Mouse (Mus musculus) E14TG2a.4 (cell line): ENCODE data around the gene Ndufa4l2.

ENCODE experiments used
- CTCF ChIP-seq: conservative IDR thresholded peaks from 2 replicates; pipeline ENCODE4 v1.5.1; 2014; ENCODE audit warnings: low read length
- NANOG ChIP-seq: IDR thresholded peaks from 2 replicates; pipeline ENCODE4 v1.6.1; 2014; ENCODE audit warnings: borderline replicate concordance, low read length, mixed read lengths
- POU5F1 ChIP-seq: IDR thresholded peaks from 2 replicates; pipeline ENCODE4 v1.6.1; 2014; ENCODE audit warnings: low read length, borderline replicate concordance

DNA sequence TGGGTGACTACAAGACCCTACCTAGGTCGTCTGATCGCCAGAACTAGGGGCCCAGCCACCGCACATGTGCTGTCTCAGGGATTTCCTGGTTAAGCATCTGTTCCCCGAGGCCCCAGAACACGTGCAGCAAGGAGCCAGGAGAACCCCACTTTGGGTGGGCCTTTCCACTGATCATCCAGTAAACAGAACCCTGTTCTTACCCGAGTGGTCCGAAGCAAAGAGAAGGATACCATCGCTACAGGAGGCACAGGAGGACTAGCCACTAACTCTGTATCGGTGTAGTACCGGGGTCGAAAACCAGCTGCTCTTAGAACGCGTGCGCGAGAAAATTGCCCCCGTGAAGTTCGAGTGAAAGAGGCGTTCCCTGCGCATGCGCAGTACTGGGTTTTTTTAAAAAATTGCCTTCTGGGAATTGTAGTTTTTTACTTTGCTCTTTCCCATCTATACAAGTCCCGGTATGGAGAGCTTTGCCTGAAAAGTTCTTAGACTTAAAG lies 7.4 kb downstream of the Ndufa4l2 start, which contains the start of gene Shmt2:
- TF ChIP-seq CTCF (no peak), NANOG (no peak), POU5F1 (no peak; the same call in 1 of the 2 replicates)
